Mouse (Mus musculus): Measurements from ENCODE around the gene Dctn3. TPM values are rescaled to one million over a fixed set of nuclear protein-coding genes. Genes with fewer than 3 reads are reported as not detected.

The Dctn3 gene
- 10 to 100 TPM; 66.2 to 72.3 TPM for total RNA-seq (2023)

GRCm38 (mm10) chr4:41722918-41723351 lies at the start of gene Dctn3:
TSS of gene Dctn3 (minus strand) at chr4:41723170.

GRCm38 (mm10) chr4:41755338-41756305 lies 32.7 kb upstream of the Dctn3 start, which contains the start of gene Sigmar1:
TSS of gene Sigmar1 (minus strand) at chr4:41756157.

GRCm38 (mm10) chr4:41754797-41755337 lies 31.9 kb upstream of the Dctn3 start, which contains the start of gene Galt:
TSS of gene Galt (plus strand) at chr4:41755228.

GRCm38 (mm10) chr4:41731052-41731765 lies 8.2 kb upstream of the Dctn3 start, which contains the start of gene Arid3c:
TSS of gene Arid3c (minus strand) at chr4:41731142.

GRCm38 (mm10) chr4:41713197-41714067 lies 9.5 kb downstream of the Dctn3 start, which contains the start of gene Rpp25l:
TSS of gene Rpp25l (minus strand) at chr4:41713534.

GRCm38 (mm10) chr4:41699783-41700182 lies 23.2 kb downstream of the Dctn3 start, which contains the start of gene Il11ra1:
TSS of gene Il11ra1 (plus strand) at chr4:41699989.

GRCm38 (mm10) chr4:41696930-41697841 lies 25.8 kb downstream of the Dctn3 start, which contains the start of gene Cntfr:
TSS of gene Cntfr (minus strand) at chr4:41697089.

Other genes starting within 250 kb of the Dctn3 start
- gene AI464131, start 220.1 kb downstream of the Dctn3 start, total RNA-seq (2023): not detected
- gene 1110017D15Rik, start 205.8 kb downstream of the Dctn3 start, total RNA-seq (2023): not detected
- 10 to 100 TPM; 20.7 to 23.3 TPM for gene Fam219a, start 153.6 kb downstream of the Dctn3 start, total RNA-seq (2023)
- not detected for gene Dnaic1, start 153.4 kb downstream of the Dctn3 start, total RNA-seq (2023)
- not detected for gene Enho, start 82.8 kb downstream of the Dctn3 start, total RNA-seq (2023)
- gene Cntfr, start 26.1 kb downstream of the Dctn3 start, total RNA-seq (2023): not detected
- gene Il11ra1, start 23.2 kb downstream of the Dctn3 start, total RNA-seq (2023): 1 to 10 TPM; 5.4 TPM
- 10 to 100 TPM; 19.5 to 27.9 TPM for gene Rpp25l, start 9.6 kb downstream of the Dctn3 start, total RNA-seq (2023)
- not detected for gene Arid3c, start 8.0 kb upstream of the Dctn3 start, total RNA-seq (2023)
- gene Galt, start 32.1 kb upstream of the Dctn3 start, total RNA-seq (2023): 10 to 100 TPM; 26.2 to 27.0 TPM
- gene Sigmar1, start 33.0 kb upstream of the Dctn3 start, total RNA-seq (2023): 10 to 100 TPM; 17.4 to 21.0 TPM
- gene Ccl27a, start 51.1 kb upstream of the Dctn3 start, total RNA-seq (2023): 1 to 10 TPM; 2.2 to 4.8 TPM
- gene Gm21541, start 180.4 kb upstream of the Dctn3 start, total RNA-seq (2023): not detected
- gene Gm20878, start 218.4 kb upstream of the Dctn3 start, total RNA-seq (2023): 1 to 10 TPM in 1 of 2 experiments, under 1 TPM in 1; 0.99 to 1.3 TPM
- gene Fam205a4, start 242.9 kb upstream of the Dctn3 start, total RNA-seq (2023): not detected

All from neutrophil, adult 59 days (primary cell).